Mouse (Mus musculus) kidney, embryonic 14.5 days (tissue): ENCODE results near the gene Golt1b. TPM values are rescaled to one million over a fixed set of nuclear protein-coding genes. Genes with fewer than 3 reads are reported as not detected.
"Not testable (repeated sequence)": the region's sequence is repeated elsewhere in the genome, so short reads cannot be mapped to it uniquely, and the experiment has no call there.

Source experiments
- ATAC-seq: fragments of 200-750 bp; cut with Nextera tagmentation; 2 replicates; pipeline ENCODE4 v1.8.0; 2017; ENCODE audit warnings: moderate number of reproducible peaks, mild to moderate bottlenecking, moderate TSS enrichment, moderate library complexity; ENCODE audit not compliant: low FRiP score, low TSS enrichment
- H3K27ac ChIP-seq: fragments of 300-500 bp; sonication (generic); 2 replicates; pipeline ENCODE4 v1.5.1; 2014; ENCODE audit warnings: low read depth, mild to moderate bottlenecking, low read length, moderate library complexity, mixed read lengths
- H3K27me3 ChIP-seq: fragments of 300-500 bp; sonication (generic); 2 replicates; pipeline ENCODE4 v1.6.1; 2014; ENCODE audit warnings: mild to moderate bottlenecking, low read length; ENCODE audit not compliant: control insufficient read depth, insufficient read depth
- H3K36me3 ChIP-seq: fragments of 300-500 bp; sonication (generic); 2 replicates; pipeline ENCODE4 v1.6.1; 2014; ENCODE audit warnings: low read length, mixed read lengths; ENCODE audit not compliant: control insufficient read depth, insufficient read depth
- H3K4me1 ChIP-seq: fragments of 300-500 bp; sonication (generic); 2 replicates; pipeline ENCODE4 v1.6.1; 2014; ENCODE audit warnings: low read length, mixed read lengths; ENCODE audit not compliant: control insufficient read depth, insufficient read depth
- H3K4me2 ChIP-seq: fragments of 300-500 bp; sonication (generic); replicated peaks from 2 replicates; pipeline ENCODE4 v1.6.1; 2014; ENCODE audit warnings: low read depth, mild to moderate bottlenecking, low read length
- H3K4me3 ChIP-seq: fragments of 300-500 bp; sonication (generic); 2 replicates; pipeline ENCODE4 v1.5.1; 2014; ENCODE audit warnings: mild to moderate bottlenecking, low read length
- H3K9ac ChIP-seq: fragments of 300-500 bp; sonication (generic); 2 replicates; pipeline ENCODE4 v1.6.1; 2014; ENCODE audit warnings: low read depth, mild to moderate bottlenecking, low read length, moderate library complexity
- H3K9me3 ChIP-seq: fragments of 300-500 bp; sonication (generic); 2 replicates; pipeline ENCODE4 v1.6.1; 2016; ENCODE audit warnings: low read length; ENCODE audit not compliant: control insufficient read depth
- WGBS: fragments of 180-500 bp; shearing (Covaris S2); extraction: QIAGEN DNeasy Blood & Tissue Kit; methylation state at CpG from one replicate; pipeline ENCODE4 v1.1.7; 2014; 5-methylcytosine and 5-hydroxymethylcytosine counted together
- polyA plus RNA-seq: library from polyadenylated mRNA; unstranded; fragments of >200 nt; fragmentation: Nextera tagmentation; extraction: Ambion mirVana; gene quantifications from 2 replicates; pipeline ENCODE4 v1.2.1, GENCODE M21; 2014

The Golt1b gene
- 110 and 122 TPM in 2 replicates for polyA plus RNA-seq

GRCm38 (mm10) chr6:142387011-142387754 is at the start of gene Golt1b, which contains the start of gene Recql:
Gene Golt1b, plus strand, starts transcription at chr6:142387221.
Gene Recql, minus strand, starts transcription at chr6:142387087.
- WGBS: under 1% methylated on average over 76 of the region's 87 CpGs
- no peaks in the 10 kb centered on the region for H3K27me3 ChIP-seq
- no peaks in the 10 kb centered on the region for H3K36me3 ChIP-seq
- peak within 1 kb of the TSS; percentile 84 for H3K9ac ChIP-seq
- peak; percentile 100 for ATAC-seq
- H3K4me2 ChIP-seq: peak within 1 kb of the TSS; percentile 68
- peaks cover 16% of the 10 kb centered on the region for H3K4me1 ChIP-seq
- H3K9me3 ChIP-seq: no peaks in the 10 kb centered on the region
- peak within 1 kb of the TSS; percentile 71 for H3K4me3 ChIP-seq
- H3K27ac ChIP-seq: no peak within 1 kb of the TSS; the same call in 1 of the 2 replicates

- Histone ChIP-seq H3K4me1 (no peaks in the 10 kb centered on the region), H3K4me3 (no peak overlapping the region), H3K4me2 (no peak overlapping the region), H3K27ac (no peak overlapping the region), H3K9ac (no peak overlapping the region), H3K27me3 (no peaks in the 10 kb centered on the region), H3K36me3 (no peaks in the 10 kb centered on the region), H3K9me3 (no peaks in the 10 kb centered on the region)
- WGBS: 86% methylated on average over 2 of the region's 2 CpGs
- ATAC-seq: no peak
Measured at GRCm38 (mm10) chr6:142338961-142339360, 48.1 kb upstream of the Golt1b start.

GRCm38 (mm10) chr6:142339576-142339975 is 47.4 kb upstream of the Golt1b start:
- Histone ChIP-seq H3K27me3 (no peaks in the 10 kb centered on the region), H3K36me3 (no peaks in the 10 kb centered on the region), H3K9ac (no peak overlapping the region), H3K4me1 (no peaks in the 10 kb centered on the region), H3K9me3 (no peaks in the 10 kb centered on the region), H3K27ac (no peak overlapping the region), H3K4me2 (no peak overlapping the region), H3K4me3 (no peak overlapping the region)
- ATAC-seq: no peak
- WGBS: 34% methylated on average over 2 of the region's 2 CpGs

DNA sequence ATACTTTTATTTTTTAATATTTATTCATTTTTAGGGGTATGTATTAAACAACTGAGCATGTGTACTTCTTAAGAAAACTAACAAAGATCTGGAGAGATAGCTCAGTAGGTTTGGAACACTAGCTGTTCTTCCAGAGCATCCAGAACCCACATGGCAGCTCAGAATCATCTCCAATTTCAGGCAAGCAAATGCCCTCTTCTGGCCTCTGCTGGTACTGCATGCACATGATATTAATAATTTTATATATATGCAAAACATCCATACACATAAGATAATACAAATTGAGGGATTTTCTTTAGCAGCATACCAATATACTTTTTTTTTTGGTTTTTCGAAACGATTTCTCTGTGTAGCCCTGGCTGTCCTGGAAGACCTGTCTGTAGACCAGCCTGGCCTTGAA is 43.5 kb upstream of the Golt1b start:
- ATAC-seq: no peak
- no peaks in the 10 kb centered on the region; the same call in 1 of the 2 replicates for H3K4me1 ChIP-seq
- H3K9ac ChIP-seq: no peak overlapping the region
- H3K4me3 ChIP-seq: no peak overlapping the region
- H3K4me2 ChIP-seq: no peak overlapping the region
- 87% methylated on average over 2 of the region's 2 CpGs for WGBS
- H3K9me3 ChIP-seq: no peaks in the 10 kb centered on the region
- H3K27ac ChIP-seq: no peak overlapping the region
- no peaks in the 10 kb centered on the region for H3K36me3 ChIP-seq
- H3K27me3 ChIP-seq: no peaks in the 10 kb centered on the region

GRCm38 (mm10) chr6:142345440-142346038 is 41.5 kb upstream of the Golt1b start, which contains the start of gene Pyroxd1:
Gene Pyroxd1, plus strand, starts transcription at chr6:142345654.
- Histone ChIP-seq H3K4me1 (no peaks in the 10 kb centered on the region; the same call in 1 of the 2 replicates), H3K9ac (peak within 1 kb of the TSS; percentile 57), H3K4me3 (peak within 1 kb of the TSS; percentile 75), H3K27ac (peak within 1 kb of the TSS; percentile 80; the same call in 1 of the 2 replicates), H3K9me3 (no peaks in the 10 kb centered on the region), H3K4me2 (peak within 1 kb of the TSS; percentile 49), H3K27me3 (no peaks in the 10 kb centered on the region), H3K36me3 (peaks cover 11% of the 10 kb centered on the region)
- WGBS: under 1% methylated on average over 48 of the region's 48 CpGs
- ATAC-seq: peak; percentile 95

DNA sequence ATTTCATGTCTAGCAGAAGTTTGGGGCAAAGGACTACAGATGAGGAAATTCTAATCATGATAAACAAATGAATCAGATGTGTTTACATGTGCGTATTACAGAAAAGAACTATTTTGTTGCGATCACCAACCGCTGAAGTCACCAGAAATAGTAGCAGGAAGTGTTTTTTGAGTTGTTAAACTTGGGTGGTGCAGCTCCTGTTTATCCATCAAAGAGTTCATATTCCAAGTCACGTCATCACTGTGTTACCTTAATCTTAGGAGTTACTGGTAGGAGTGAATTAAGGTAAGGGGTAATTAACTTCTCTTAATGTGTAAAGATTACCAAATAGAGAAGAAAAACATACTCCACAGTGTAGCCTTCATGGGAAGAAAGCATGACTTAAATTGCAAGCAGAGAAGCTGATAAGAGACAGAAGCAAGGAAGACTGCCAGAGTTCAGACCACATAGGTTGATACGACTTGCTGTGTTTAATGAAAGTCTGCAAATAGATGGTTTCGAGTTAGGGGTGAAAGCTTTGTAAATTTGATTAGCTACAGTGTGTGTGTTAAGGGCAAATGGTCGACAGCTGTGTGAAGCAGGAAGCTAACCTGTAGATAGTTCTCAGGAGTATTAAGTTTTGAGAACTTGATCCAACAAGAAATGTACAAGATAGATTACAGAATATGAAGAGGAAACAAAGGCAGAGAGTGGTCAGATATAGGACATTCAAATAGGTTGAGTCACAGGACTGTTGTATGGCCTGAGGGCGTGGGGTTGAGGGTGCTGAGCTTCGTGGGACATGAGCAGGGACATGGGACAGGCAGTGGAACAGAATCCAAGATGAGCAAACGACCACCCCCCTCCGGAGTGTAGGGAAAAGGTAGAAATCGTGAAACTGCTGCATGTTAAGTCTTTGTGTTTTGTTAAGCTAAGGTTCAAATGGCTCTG is 40.6 kb upstream of the Golt1b start:
- Histone ChIP-seq H3K4me3 (peak overlapping the region; percentile 75), H3K4me1 (no peaks in the 10 kb centered on the region; the same call in 1 of the 2 replicates), H3K4me2 (peak overlapping the region; percentile 49), H3K9ac (peak overlapping the region; percentile 57; the same call in 1 of the 2 replicates), H3K27me3 (no peaks in the 10 kb centered on the region), H3K27ac (no peak overlapping the region), H3K36me3 (peaks cover 17% of the 10 kb centered on the region), H3K9me3 (no peaks in the 10 kb centered on the region)
- WGBS: 56% methylated on average over 12 of the region's 12 CpGs
- ATAC-seq: no peak

GRCm38 (mm10) chr6:142347431-142348385 is 39.3 kb upstream of the Golt1b start:
- Histone ChIP-seq H3K27ac (no peak overlapping the region), H3K27me3 (no peaks in the 10 kb centered on the region), H3K9me3 (no peaks in the 10 kb centered on the region), H3K9ac (no peak overlapping the region), H3K4me1 (no peaks in the 10 kb centered on the region; the same call in 1 of the 2 replicates), H3K4me3 (no peak overlapping the region), H3K4me2 (no peak overlapping the region), H3K36me3 (peaks cover 24% of the 10 kb centered on the region)
- WGBS: 84% methylated on average over 11 of the region's 11 CpGs
- ATAC-seq: no peak

DNA sequence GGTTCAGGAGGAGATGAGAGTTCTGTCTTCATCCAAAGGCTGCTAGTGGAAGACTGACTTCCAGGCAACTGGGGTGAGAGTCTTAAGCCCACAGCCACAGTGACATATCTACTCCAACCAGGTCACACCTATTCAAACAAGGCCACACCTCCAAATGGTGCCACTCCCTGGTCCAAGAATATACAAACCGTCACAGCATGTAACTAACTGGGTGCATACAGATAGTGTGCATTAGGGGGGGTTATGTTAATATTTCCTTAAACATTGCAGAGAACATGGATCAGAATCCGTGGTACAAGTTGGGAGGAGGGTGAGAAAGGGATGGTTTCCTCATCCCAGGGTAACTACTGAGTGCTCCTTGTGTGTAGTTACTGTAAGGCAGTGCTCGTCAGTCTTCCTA is 34.9 kb upstream of the Golt1b start:
- H3K36me3 ChIP-seq: peaks cover 52% of the 10 kb centered on the region
- WGBS: 90% methylated on average over 3 of the region's 3 CpGs
- ATAC-seq: not testable (repeated sequence)

More for the DNA sequence above, 34.9 kb upstream of the Golt1b start:
- H3K4me2 ChIP-seq, H3K9ac ChIP-seq, H3K27me3 ChIP-seq, H3K27ac ChIP-seq, H3K9me3 ChIP-seq, H3K4me3 ChIP-seq, H3K4me1 ChIP-seq: not testable (repeated sequence)
